Mouse (Mus musculus) c-Kit-positive CD71-positive TER-119-positive erythroid progenitor cells, embryonic 14.5 days (primary cell): Measurements from ENCODE around the gene Dynlrb1.

Experiments used
- DNase-seq: peaks from one replicate; pipeline ENCODE4 v3.0.0-alpha.2; 2013; ENCODE audit warnings: low spot score

Gene Dynlrb1

DNA sequence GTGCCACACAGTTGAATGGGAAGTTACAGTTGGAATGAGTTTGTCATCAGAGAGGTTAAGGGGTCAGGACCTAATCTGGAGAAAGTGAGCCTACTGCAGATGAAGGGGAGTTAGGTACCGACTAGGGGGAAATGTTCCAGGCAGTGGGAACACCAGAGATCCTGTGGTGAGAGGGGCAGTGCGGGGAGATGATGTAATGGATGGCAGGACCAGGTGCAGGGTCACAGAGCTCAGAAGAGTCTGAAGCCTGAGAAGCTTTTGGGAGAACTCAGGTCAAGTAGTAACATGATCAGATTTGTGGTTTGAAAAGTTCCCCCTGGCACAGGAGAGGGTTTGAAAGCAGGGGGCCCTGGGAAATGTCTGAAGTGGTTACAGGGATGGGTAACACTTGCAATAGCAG, 43.8 kb downstream of the Dynlrb1 start:
- DNase-seq: no peak

DNA sequence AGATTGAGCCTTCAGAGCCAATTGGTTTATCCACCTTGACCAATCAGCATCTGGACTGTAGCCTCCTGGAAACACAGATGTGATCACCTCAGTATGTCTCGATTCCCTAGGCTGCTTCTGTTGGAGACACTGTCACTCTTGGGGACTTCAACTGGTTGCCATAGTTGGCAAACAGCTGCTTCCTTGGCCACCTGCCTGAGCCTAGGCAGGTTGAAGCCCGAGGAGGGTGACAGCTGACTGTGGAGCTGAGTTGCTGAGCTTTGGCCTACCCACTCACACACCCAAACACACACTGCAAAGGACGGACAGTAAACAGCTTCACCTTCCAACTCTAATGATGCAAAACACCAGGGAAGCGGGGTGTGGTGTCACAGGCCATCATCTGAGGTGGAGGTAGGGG, 47.5 kb downstream of the Dynlrb1 start:
- DNase-seq: no peak

DNA sequence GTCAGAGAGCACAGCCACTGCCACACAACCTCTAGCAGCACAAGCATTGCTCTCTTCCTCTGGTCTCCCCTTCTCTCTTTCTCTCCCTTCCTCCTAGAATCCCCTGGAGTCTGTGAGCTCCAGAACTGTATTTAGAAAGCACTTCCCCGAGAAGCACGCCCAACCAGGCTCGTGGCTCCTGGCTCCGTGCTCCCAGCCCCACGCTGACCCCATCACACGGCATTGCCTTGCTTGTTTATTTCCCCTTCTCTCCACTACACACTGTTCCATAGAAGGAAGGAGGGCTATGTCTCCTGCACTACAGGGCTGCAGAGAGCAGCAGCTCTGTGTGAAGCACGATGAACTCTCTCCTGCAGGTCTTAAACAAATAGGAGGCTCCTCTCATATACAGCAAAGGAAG, 48.3 kb downstream of the Dynlrb1 start:
- DNase-seq: no peak

DNA sequence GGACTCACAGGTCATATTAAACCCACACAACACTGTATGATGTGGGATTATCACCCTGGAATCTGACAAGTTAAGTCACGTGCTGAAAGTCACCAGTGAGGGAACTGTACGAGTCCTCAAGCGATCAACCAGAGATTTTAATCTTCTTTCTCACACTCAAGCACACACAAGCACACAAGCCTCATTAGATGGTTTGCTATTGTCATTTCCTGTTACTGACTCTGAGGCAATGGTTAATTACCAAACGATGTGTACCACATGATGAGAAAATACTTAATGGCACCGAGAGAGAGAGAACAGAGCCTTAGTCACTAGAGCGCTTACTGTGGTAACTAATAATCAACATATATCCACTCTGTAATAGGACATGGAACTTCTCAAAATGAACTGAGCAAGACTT, 49.4 kb downstream of the Dynlrb1 start:
- DNase-seq: no peak

DNA sequence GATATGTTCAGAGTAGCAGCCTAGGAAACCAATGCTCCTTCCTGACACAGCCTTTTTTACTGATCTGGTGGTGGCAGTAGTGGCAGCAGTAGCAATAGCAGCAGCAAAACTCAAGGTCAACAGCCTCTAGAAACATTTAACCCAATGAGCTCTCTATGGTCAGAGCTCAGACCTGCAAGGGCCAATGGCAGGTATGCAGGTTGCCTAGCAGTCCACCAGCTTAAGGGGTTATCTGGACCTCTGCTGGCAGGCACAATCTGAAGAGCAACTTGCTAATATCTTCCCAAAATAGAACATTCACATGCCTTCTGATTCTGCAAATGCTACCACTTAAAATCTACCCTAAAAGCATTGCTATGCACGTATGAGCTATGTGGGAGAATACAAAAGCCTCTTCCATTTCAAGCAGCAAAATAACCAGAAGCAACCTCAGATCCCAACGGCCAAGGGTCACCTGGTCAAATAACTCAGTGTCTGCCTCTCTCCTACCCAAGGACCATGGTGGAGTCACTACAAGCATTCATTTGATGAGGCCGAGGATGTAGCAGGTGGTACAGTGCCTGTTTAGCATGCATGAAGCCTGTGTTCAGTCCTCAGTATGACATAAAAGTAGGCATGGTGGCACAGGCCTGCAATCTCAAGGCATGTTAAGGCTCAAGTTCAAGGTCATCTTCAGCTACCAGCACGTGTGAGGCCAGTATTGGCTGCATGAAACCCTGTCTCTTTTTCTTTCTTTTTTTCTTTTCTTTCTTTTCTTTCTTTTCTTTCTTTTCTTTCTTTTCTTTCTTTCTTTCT, 51.3 kb downstream of the Dynlrb1 start:
- DNase-seq: no peak

DNA sequence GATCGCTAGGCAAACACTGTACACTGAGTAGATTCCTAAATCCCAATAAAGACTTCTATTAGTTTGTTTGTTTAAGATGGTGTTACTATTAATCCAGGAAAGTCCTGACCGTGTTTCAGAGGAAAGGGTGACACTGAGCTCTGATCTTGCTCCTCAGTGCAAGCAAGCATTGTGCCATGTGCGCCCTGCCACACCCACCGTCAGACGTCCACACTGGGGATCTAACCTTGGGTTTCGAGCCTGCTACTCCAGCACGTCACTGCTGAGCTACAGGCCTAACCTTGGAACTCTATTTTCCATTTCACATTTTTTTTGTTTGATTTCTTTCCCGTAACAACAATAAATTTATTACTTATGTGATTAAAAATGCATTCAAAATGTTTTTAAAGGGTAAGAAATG, 53.7 kb downstream of the Dynlrb1 start:
- DNase-seq: no peak

DNA sequence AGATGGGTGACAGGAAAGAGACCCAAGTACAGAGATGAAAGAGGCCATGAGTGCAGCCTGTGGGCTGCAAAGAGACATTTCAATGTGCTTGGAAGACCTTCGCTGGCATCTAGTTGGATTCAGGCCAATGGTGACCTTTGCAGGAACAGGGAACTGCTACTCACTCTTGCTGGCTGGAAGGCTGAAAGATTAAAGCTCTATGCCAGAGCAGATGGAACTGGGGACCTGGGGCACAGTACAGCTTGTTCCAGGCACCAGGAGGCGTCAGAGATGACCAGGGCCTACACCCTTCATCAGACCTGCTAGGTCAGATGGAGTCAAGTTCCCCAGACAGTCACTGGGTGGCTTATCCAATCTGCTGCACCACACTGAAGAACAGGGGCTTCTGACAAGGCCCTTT, 57.0 kb downstream of the Dynlrb1 start:
- no peak for DNase-seq

DNA sequence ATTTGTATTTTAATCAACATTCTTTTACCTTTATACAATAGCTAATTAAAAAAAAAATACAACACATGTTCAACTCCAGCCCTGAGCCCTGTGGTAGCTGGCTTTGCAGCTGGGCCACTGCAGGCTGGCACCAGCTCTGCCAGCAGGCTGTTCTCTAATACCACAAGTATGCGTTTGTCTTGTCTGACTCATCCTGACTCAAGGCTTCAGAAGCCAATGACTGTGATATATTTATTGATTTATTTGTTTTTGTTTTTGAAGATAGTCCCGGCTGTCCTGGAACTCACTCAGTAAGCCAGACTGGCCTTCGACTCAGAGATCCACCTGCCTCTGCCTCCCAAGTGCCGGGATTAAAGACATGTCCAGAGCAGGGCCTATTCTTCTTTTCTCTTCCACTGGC, 57.6 kb downstream of the Dynlrb1 start:
- DNase-seq: no peak

DNA sequence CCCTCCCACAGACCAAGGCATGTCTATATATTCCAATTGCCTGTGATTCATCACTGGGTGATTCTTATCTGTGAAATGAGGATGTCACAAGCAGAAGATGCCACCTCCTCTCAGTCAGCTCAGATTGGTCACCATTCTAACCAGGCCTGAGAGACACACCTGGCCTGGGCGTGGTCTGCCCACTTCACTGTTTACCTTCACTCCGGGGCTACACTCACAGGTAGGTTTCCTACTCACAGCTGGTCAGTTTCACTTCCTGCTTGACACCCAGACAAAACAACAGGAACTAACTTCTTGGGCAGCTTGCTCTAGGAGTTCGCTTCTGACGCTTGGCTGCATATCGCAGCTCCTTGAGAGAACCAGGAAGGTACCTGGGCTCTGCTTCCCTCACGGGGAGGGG, 59.1 kb downstream of the Dynlrb1 start:
- no peak for DNase-seq

DNA sequence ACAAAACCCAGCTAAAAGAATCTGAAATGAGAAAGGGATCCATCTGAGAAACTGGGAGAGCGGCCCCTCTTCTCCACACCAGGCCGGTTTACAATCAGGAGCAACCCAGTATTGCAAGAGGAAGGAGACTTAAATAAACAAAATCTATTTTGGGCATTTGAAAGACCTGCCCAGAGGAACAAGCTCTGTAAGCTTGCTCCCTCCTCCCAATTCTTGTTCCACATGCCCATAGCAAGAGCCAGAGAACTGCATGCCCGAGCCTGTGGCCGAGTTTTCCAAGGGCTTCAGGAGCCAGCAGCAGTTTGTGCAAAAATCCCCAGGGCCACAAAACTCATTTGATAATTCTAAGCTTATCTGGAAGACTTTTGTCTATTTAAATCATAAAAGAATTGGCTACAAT, 63.2 kb downstream of the Dynlrb1 start:
- no peak for DNase-seq
